Comparison of ENCODE assay signal across 13 mouse cellular contexts in genomic region chr13:90643109-90643508, GRCm38 (mm10).
DNase-seq lines count a peak whose midpoint lies in the region; ATAC-seq lines count a peak whose summit lies in the region.
"Had no signal": no experiment of that assay in that cellular context is flagged by ENCODE, and none has a peak within 500 bp of the region (broad histone marks: within the 10 kb centered on the region; RNA-seq: fewer than 3 reads in every experiment).

No protein-coding gene starts in this region.

- no peaks in the 10 kb centered on the region for H3K36me3 ChIP-seq in forebrain, embryonic 16.5 days (ENCODE audit: control insufficient read depth, insufficient read depth)
- H3K36me3 ChIP-seq: intestine, embryonic 15.5 days had no signal

- 4% methylated on average over 4 of the region's 4 CpGs for WGBS in forebrain, embryonic 16.5 days

- peak overlapping the region; percentile 71 for H3K27ac ChIP-seq in forebrain, embryonic 16.5 days (ENCODE audit: low read length)
- H3K27ac ChIP-seq: intestine, embryonic 15.5 days had no signal

- no peak overlapping the region for H3K4me3 ChIP-seq in forebrain, embryonic 16.5 days (replicated peaks; ENCODE audit: low read length)
- H3K4me3 ChIP-seq: intestine, embryonic 15.5 days had no signal

- peaks cover 20% of the 10 kb centered on the region for H3K4me1 ChIP-seq in forebrain, embryonic 16.5 days (replicated peaks; ENCODE audit: control insufficient read depth, insufficient read depth, low read length)
- H3K4me1 ChIP-seq: intestine, embryonic 15.5 days had no signal

- no peaks in the 10 kb centered on the region for H3K27me3 ChIP-seq in forebrain, embryonic 16.5 days (replicated peaks; ENCODE audit: control insufficient read depth, insufficient read depth, low read length)
- H3K27me3 ChIP-seq: intestine, embryonic 15.5 days had no signal

- ATAC-seq in forebrain, embryonic 16.5 days: peak; percentile 83
- ATAC-seq: intestine, embryonic 15.5 days had no signal

- H3K9me3 ChIP-seq in forebrain, embryonic 16.5 days (ENCODE audit: control insufficient read depth, low read length): no peaks in the 10 kb centered on the region
- H3K9me3 ChIP-seq: intestine, embryonic 15.5 days had no signal

- no peak overlapping the region for H3K9ac ChIP-seq in forebrain, embryonic 16.5 days (replicated peaks; ENCODE audit: low read depth, low read length)
- H3K9ac ChIP-seq: intestine, embryonic 15.5 days; liver, postnatal 0 days had no signal

- peak; percentile 83 for DNase-seq in MN1 (ENCODE audit: low spot score)
- peak; percentile 35 for DNase-seq in brain, adult 2 months (ENCODE audit: low read depth, low spot score)
- peak; percentile 61 for DNase-seq in mesoderm, embryonic 11.5 days (ENCODE audit: low read depth, low spot score)
- DNase-seq in frontal cortex, postnatal 36 days (ENCODE audit: low spot score in 2 of 2): no peak
- no peak for DNase-seq in ovary, postnatal 14 days (ENCODE audit: low spot score)
- no peak for DNase-seq in cerebellum, adult 9-11 months
- DNase-seq in adrenal gland, postnatal 10 days: no peak
- DNase-seq: heart, adult 11 months; liver, postnatal 0 days; spleen, adult 18-20 months; thymus, postnatal 4 days had no signal

- H3K4me2 ChIP-seq in forebrain, embryonic 16.5 days (ENCODE audit: low read length): peak overlapping the region; percentile 6
- H3K4me2 ChIP-seq: intestine, embryonic 15.5 days had no signal

Comparison
In these comparisons a context has a peak if more than half of its experiments do, and no peak if none do; other contexts are left out.
1. DNase-seq: peak in MN1 (single experiment), brain, adult 2 months (single experiment) and mesoderm, embryonic 11.5 days (single experiment); none in frontal cortex, postnatal 36 days (0 of 2), ovary, postnatal 14 days (single experiment), cerebellum, adult 9-11 months (single experiment) and adrenal gland, postnatal 10 days (single experiment).